Mouse (Mus musculus): ENCODE results near the gene Armcx1. TPM values are rescaled to one million over a fixed set of nuclear protein-coding genes. Genes with fewer than 3 reads are reported as not detected.

The Armcx1 gene
- 34.8 and 36.7 TPM in 2 replicates for polyA plus RNA-seq (2015; fragmentation: Nextera tagmentation; extraction: Ambion mirVana)

- Histone ChIP-seq H3K4me3 (ENCODE audit: low read length) (peak within 1 kb of the TSS; percentile 53), H3K36me3 (ENCODE audit: control insufficient read depth, insufficient read depth, low read length) (no peaks in the 10 kb centered on the region), H3K27me3 (replicated peaks; ENCODE audit: control insufficient read depth, insufficient read depth, low read length) (no peaks in the 10 kb centered on the region), H3K4me2 (ENCODE audit: low read depth, low read length) (peak within 1 kb of the TSS; percentile 49), H3K27ac (ENCODE audit: low read length) (peak within 1 kb of the TSS; percentile 89), H3K4me1 (ENCODE audit: control insufficient read depth, insufficient read depth, low read length) (no peaks in the 10 kb centered on the region), H3K9me3 (ENCODE audit: control insufficient read depth, low read length) (no peaks in the 10 kb centered on the region), H3K9ac (ENCODE audit: low read depth, low read length) (peak within 1 kb of the TSS; percentile 62)
- 21% methylated on average over 16 of the region's 16 CpGs for WGBS
- peak; percentile 95 for ATAC-seq
These were observed at the start of gene Armcx1 for GRCm38 (mm10) chrX:134717752-134718308. TSS of gene Armcx1 (plus strand) at chrX:134717963.

GRCm38 (mm10) chrX:134675022-134675421, 42.7 kb upstream of the Armcx1 start:
- no peaks in the 10 kb centered on the region for H3K4me1 ChIP-seq (ENCODE audit: control insufficient read depth, insufficient read depth, low read length)
- no peak overlapping the region for H3K4me2 ChIP-seq (ENCODE audit: low read depth, low read length)
- H3K36me3 ChIP-seq (ENCODE audit: control insufficient read depth, insufficient read depth, low read length) = no peaks in the 10 kb centered on the region
- no peaks in the 10 kb centered on the region for H3K9me3 ChIP-seq (ENCODE audit: control insufficient read depth, low read length)
- no peaks in the 10 kb centered on the region for H3K27me3 ChIP-seq (replicated peaks; ENCODE audit: control insufficient read depth, insufficient read depth, low read length)
- no peak overlapping the region for H3K9ac ChIP-seq (ENCODE audit: low read depth, low read length)
- ATAC-seq = no peak
- no peak overlapping the region for H3K27ac ChIP-seq (ENCODE audit: low read length)
- H3K4me3 ChIP-seq (ENCODE audit: low read length) = no peak overlapping the region
- 52% methylated on average over 5 of the region's 5 CpGs for WGBS

- ATAC-seq = no peak
- H3K9me3 ChIP-seq (ENCODE audit: control insufficient read depth, low read length) = no peaks in the 10 kb centered on the region
- no peak overlapping the region for H3K4me2 ChIP-seq (ENCODE audit: low read depth, low read length)
- H3K27me3 ChIP-seq (replicated peaks; ENCODE audit: control insufficient read depth, insufficient read depth, low read length) = no peaks in the 10 kb centered on the region
- no peaks in the 10 kb centered on the region for H3K36me3 ChIP-seq (ENCODE audit: control insufficient read depth, insufficient read depth, low read length)
- no peak overlapping the region for H3K4me3 ChIP-seq (ENCODE audit: low read length)
- H3K27ac ChIP-seq (ENCODE audit: low read length) = no peak overlapping the region
- 71% methylated on average over 1 of the region's 1 CpGs for WGBS
- no peaks in the 10 kb centered on the region for H3K4me1 ChIP-seq (ENCODE audit: control insufficient read depth, insufficient read depth, low read length)
- no peak overlapping the region for H3K9ac ChIP-seq (ENCODE audit: low read depth, low read length)
These were observed 41.8 kb upstream of the Armcx1 start for GRCm38 (mm10) chrX:134675959-134676358.

GRCm38 (mm10) chrX:134684936-134685335, 32.8 kb upstream of the Armcx1 start:
- H3K4me1 ChIP-seq (ENCODE audit: control insufficient read depth, insufficient read depth, low read length) = no peaks in the 10 kb centered on the region
- no peak overlapping the region; the same call in 1 of the 2 replicates for H3K4me3 ChIP-seq (ENCODE audit: low read length)
- H3K27me3 ChIP-seq (replicated peaks; ENCODE audit: control insufficient read depth, insufficient read depth, low read length) = no peaks in the 10 kb centered on the region
- H3K9me3 ChIP-seq (ENCODE audit: control insufficient read depth, low read length) = no peaks in the 10 kb centered on the region
- no peak overlapping the region for H3K9ac ChIP-seq (ENCODE audit: low read depth, low read length)
- H3K27ac ChIP-seq (ENCODE audit: low read length) = no peak overlapping the region
- H3K36me3 ChIP-seq (ENCODE audit: control insufficient read depth, insufficient read depth, low read length) = 0 out of 2 replicates have a peak, but pooled peaks cover 4% of the 10 kb centered on the region
- ATAC-seq = no peak
- no peak overlapping the region for H3K4me2 ChIP-seq (ENCODE audit: low read depth, low read length)
- WGBS = 39% methylated on average over 5 of the region's 5 CpGs

GRCm38 (mm10) chrX:134686267-134686666, 31.5 kb upstream of the Armcx1 start, which contains the start of gene Armcx4:
TSS of gene Armcx4 (plus strand) at chrX:134686519.
- H3K27me3 ChIP-seq (replicated peaks; ENCODE audit: control insufficient read depth, insufficient read depth, low read length) = no peaks in the 10 kb centered on the region
- H3K9me3 ChIP-seq (ENCODE audit: control insufficient read depth, low read length) = no peaks in the 10 kb centered on the region
- peak within 1 kb of the TSS; percentile 51 for H3K4me2 ChIP-seq (ENCODE audit: low read depth, low read length)
- 21% methylated on average over 22 of the region's 33 CpGs for WGBS
- H3K9ac ChIP-seq (ENCODE audit: low read depth, low read length) = peak within 1 kb of the TSS; percentile 69
- H3K4me1 ChIP-seq (ENCODE audit: control insufficient read depth, insufficient read depth, low read length) = no peaks in the 10 kb centered on the region
- H3K27ac ChIP-seq (ENCODE audit: low read length) = peak within 1 kb of the TSS; percentile 66
- peak within 1 kb of the TSS; percentile 54 for H3K4me3 ChIP-seq (ENCODE audit: low read length)
- peaks cover 4% of the 10 kb centered on the region; the same call in 1 of the 2 replicates for H3K36me3 ChIP-seq (ENCODE audit: control insufficient read depth, insufficient read depth, low read length)
- ATAC-seq = peak; percentile 93

GRCm38 (mm10) chrX:134686739-134687171, 31.0 kb upstream of the Armcx1 start:
- peaks cover 4% of the 10 kb centered on the region; the same call in 1 of the 2 replicates for H3K36me3 ChIP-seq (ENCODE audit: control insufficient read depth, insufficient read depth, low read length)
- WGBS = 15% methylated on average over 16 of the region's 16 CpGs
- ATAC-seq = peak; percentile 58
- peak overlapping the region; percentile 54 for H3K4me3 ChIP-seq (ENCODE audit: low read length)
- H3K9ac ChIP-seq (ENCODE audit: low read depth, low read length) = peak overlapping the region; percentile 69
- H3K27ac ChIP-seq (ENCODE audit: low read length) = peak overlapping the region; percentile 66
- H3K4me1 ChIP-seq (ENCODE audit: control insufficient read depth, insufficient read depth, low read length) = no peaks in the 10 kb centered on the region
- no peaks in the 10 kb centered on the region for H3K9me3 ChIP-seq (ENCODE audit: control insufficient read depth, low read length)
- no peaks in the 10 kb centered on the region for H3K27me3 ChIP-seq (replicated peaks; ENCODE audit: control insufficient read depth, insufficient read depth, low read length)
- peak overlapping the region; percentile 51 for H3K4me2 ChIP-seq (ENCODE audit: low read depth, low read length)

- H3K36me3 ChIP-seq (ENCODE audit: control insufficient read depth, insufficient read depth, low read length) = peaks cover 4% of the 10 kb centered on the region; the same call in 1 of the 2 replicates
- no peak for ATAC-seq
- H3K4me2 ChIP-seq (ENCODE audit: low read depth, low read length) = no peak overlapping the region
- 77% methylated on average over 2 of the region's 2 CpGs for WGBS
- no peaks in the 10 kb centered on the region for H3K27me3 ChIP-seq (replicated peaks; ENCODE audit: control insufficient read depth, insufficient read depth, low read length)
- H3K9me3 ChIP-seq (ENCODE audit: control insufficient read depth, low read length) = no peaks in the 10 kb centered on the region
- H3K27ac ChIP-seq (ENCODE audit: low read length) = no peak overlapping the region
- H3K4me1 ChIP-seq (ENCODE audit: control insufficient read depth, insufficient read depth, low read length) = no peaks in the 10 kb centered on the region
- no peak overlapping the region for H3K4me3 ChIP-seq (ENCODE audit: low read length)
- no peak overlapping the region for H3K9ac ChIP-seq (ENCODE audit: low read depth, low read length)
These were observed 28.1 kb upstream of the Armcx1 start for GRCm38 (mm10) chrX:134689676-134690075.

GRCm38 (mm10) chrX:134690871-134691539, 26.8 kb upstream of the Armcx1 start:
- no peaks in the 10 kb centered on the region for H3K9me3 ChIP-seq (ENCODE audit: control insufficient read depth, low read length)
- no peaks in the 10 kb centered on the region for H3K27me3 ChIP-seq (replicated peaks; ENCODE audit: control insufficient read depth, insufficient read depth, low read length)
- 92% methylated on average over 10 of the region's 10 CpGs for WGBS
- H3K4me1 ChIP-seq (ENCODE audit: control insufficient read depth, insufficient read depth, low read length) = no peaks in the 10 kb centered on the region
- no peak overlapping the region for H3K27ac ChIP-seq (ENCODE audit: low read length)
- H3K4me3 ChIP-seq (ENCODE audit: low read length) = no peak overlapping the region
- H3K9ac ChIP-seq (ENCODE audit: low read depth, low read length) = no peak overlapping the region
- no peak for ATAC-seq
- peaks cover 4% of the 10 kb centered on the region; the same call in 1 of the 2 replicates for H3K36me3 ChIP-seq (ENCODE audit: control insufficient read depth, insufficient read depth, low read length)
- H3K4me2 ChIP-seq (ENCODE audit: low read depth, low read length) = no peak overlapping the region

GRCm38 (mm10) chrX:134691540-134691935, 26.2 kb upstream of the Armcx1 start:
- no peaks in the 10 kb centered on the region for H3K4me1 ChIP-seq (ENCODE audit: control insufficient read depth, insufficient read depth, low read length)
- ATAC-seq = no peak
- no peak overlapping the region for H3K27ac ChIP-seq (ENCODE audit: low read length)
- no peak overlapping the region for H3K9ac ChIP-seq (ENCODE audit: low read depth, low read length)
- H3K4me2 ChIP-seq (ENCODE audit: low read depth, low read length) = no peak overlapping the region
- no peaks in the 10 kb centered on the region for H3K27me3 ChIP-seq (replicated peaks; ENCODE audit: control insufficient read depth, insufficient read depth, low read length)
- 87% methylated on average over 2 of the region's 2 CpGs for WGBS
- H3K36me3 ChIP-seq (ENCODE audit: control insufficient read depth, insufficient read depth, low read length) = peaks cover 4% of the 10 kb centered on the region; the same call in 1 of the 2 replicates
- H3K4me3 ChIP-seq (ENCODE audit: low read length) = no peak overlapping the region
- H3K9me3 ChIP-seq (ENCODE audit: control insufficient read depth, low read length) = no peaks in the 10 kb centered on the region

Measured in intestine, embryonic 16.5 days (tissue).